In genomic region chr3:81932141-81933101, GRCm38 (mm10) we compare ENCODE assay signal across 8 mouse cellular contexts. TPM values are rescaled to one million over a fixed set of nuclear protein-coding genes. Genes with fewer than 3 reads are reported as not detected.
DNase-seq lines count a peak whose midpoint lies in the region; ATAC-seq and TF ChIP-seq lines count a peak whose summit lies in the region.

Gene Ctso, plus strand, starts transcription at chr3:81932601.

- WGBS in heart, embryonic 11.5 days (ENCODE audit: insufficient replicate concordance) = 15% methylated on average over 27 of the region's 27 CpGs
- WGBS in kidney, embryonic 15.5 days = 13% methylated on average over 27 of the region's 27 CpGs
- WGBS in limb, embryonic 15.5 days = 11% methylated on average over 27 of the region's 27 CpGs
- 9% methylated on average over 27 of the region's 27 CpGs for WGBS in midbrain, postnatal 0 days

- H3K4me2 ChIP-seq in heart, embryonic 11.5 days = peak within 1 kb of the TSS; percentile 57
- peak within 1 kb of the TSS; percentile 59 for H3K4me2 ChIP-seq in kidney, embryonic 15.5 days
- peak within 1 kb of the TSS; percentile 39 for H3K4me2 ChIP-seq in limb, embryonic 15.5 days
- peak within 1 kb of the TSS; percentile 58 for H3K4me2 ChIP-seq in midbrain, postnatal 0 days (ENCODE audit: low read depth, low read length, poor library complexity, severe bottlenecking)

- H3K27me3 ChIP-seq in C2C12 (ENCODE audit: control insufficient read depth, insufficient read depth, insufficient read length) = no peaks in the 10 kb centered on the region
- H3K27me3 ChIP-seq in erythroblast, embryonic 14.5 days (ENCODE audit: control insufficient read depth) = no peaks in the 10 kb centered on the region
- no peaks in the 10 kb centered on the region for H3K27me3 ChIP-seq in heart, embryonic 11.5 days (ENCODE audit: control insufficient read depth, insufficient read depth, low read length)
- H3K27me3 ChIP-seq in kidney, embryonic 15.5 days = no peaks in the 10 kb centered on the region
- H3K27me3 ChIP-seq in limb, embryonic 15.5 days = no peaks in the 10 kb centered on the region
- no peaks in the 10 kb centered on the region for H3K27me3 ChIP-seq in midbrain, postnatal 0 days (ENCODE audit: insufficient read depth, low read length)

- H3K79me2 ChIP-seq in C2C12 (ENCODE audit: control insufficient read depth, insufficient read depth) = no peaks in the 10 kb centered on the region

- peak within 1 kb of the TSS; percentile 95 for H3K9ac ChIP-seq in heart, embryonic 11.5 days (ENCODE audit: low read depth, low read length)
- H3K9ac ChIP-seq in kidney, embryonic 15.5 days = peak within 1 kb of the TSS; percentile 82
- peak within 1 kb of the TSS; percentile 81 for H3K9ac ChIP-seq in limb, embryonic 15.5 days
- peak within 1 kb of the TSS; percentile 62 for H3K9ac ChIP-seq in midbrain, postnatal 0 days (replicated peaks; ENCODE audit: low read length, poor library complexity, severe bottlenecking)

- H3K79me3 ChIP-seq in C2C12 (ENCODE audit: low read depth) = no peaks in the 10 kb centered on the region

- H3K9me3 ChIP-seq in erythroblast, embryonic 14.5 days (ENCODE audit: control insufficient read depth, low read length) = no peaks in the 10 kb centered on the region
- no peaks in the 10 kb centered on the region for H3K9me3 ChIP-seq in heart, embryonic 11.5 days (replicated peaks; ENCODE audit: control insufficient read depth, low read length)
- H3K9me3 ChIP-seq in kidney, embryonic 15.5 days (replicated peaks) = no peaks in the 10 kb centered on the region
- no peaks in the 10 kb centered on the region for H3K9me3 ChIP-seq in limb, embryonic 15.5 days
- H3K9me3 ChIP-seq in midbrain, postnatal 0 days (ENCODE audit: low read length) = no peaks in the 10 kb centered on the region

- peak within 1 kb of the TSS; percentile 47 for H3K4me3 ChIP-seq in C2C12 (ENCODE audit: insufficient read depth, poor library complexity, severe bottlenecking)
- H3K4me3 ChIP-seq in erythroblast, embryonic 14.5 days (replicated peaks) = peak within 1 kb of the TSS; percentile 93
- peak within 1 kb of the TSS; percentile 82 for H3K4me3 ChIP-seq in heart, embryonic 11.5 days (ENCODE audit: low read depth, low read length)
- peak within 1 kb of the TSS; percentile 83 for H3K4me3 ChIP-seq in kidney, embryonic 15.5 days (replicated peaks)
- H3K4me3 ChIP-seq in limb, embryonic 15.5 days = peak within 1 kb of the TSS; percentile 84
- H3K4me3 ChIP-seq in midbrain, postnatal 0 days (ENCODE audit: low read depth, low read length) = peak within 1 kb of the TSS; percentile 47

- ATAC-seq in heart, embryonic 11.5 days (replicated peaks; ENCODE audit: insufficient number of reproducible peaks, low FRiP score, low TSS enrichment) = peak; percentile 79
- ATAC-seq in kidney, embryonic 15.5 days (replicated peaks; ENCODE audit: low FRiP score) = peak; percentile 96
- no peak for ATAC-seq in limb, embryonic 15.5 days (ENCODE audit: insufficient number of reproducible peaks, low FRiP score, low TSS enrichment, low read depth)
- ATAC-seq in midbrain, postnatal 0 days (ENCODE audit: low FRiP score) = peak; percentile 85

- peaks cover 7% of the 10 kb centered on the region for H3K4me1 ChIP-seq in erythroblast, embryonic 14.5 days (ENCODE audit: control insufficient read depth)
- no peaks in the 10 kb centered on the region for H3K4me1 ChIP-seq in heart, embryonic 11.5 days (ENCODE audit: control insufficient read depth, insufficient read depth, low read length)
- 0 out of 2 replicates have a peak, but pooled peaks cover 3% of the 10 kb centered on the region for H3K4me1 ChIP-seq in kidney, embryonic 15.5 days
- H3K4me1 ChIP-seq in limb, embryonic 15.5 days = 0 out of 2 replicates have a peak, but pooled peaks cover 6% of the 10 kb centered on the region
- no peaks in the 10 kb centered on the region for H3K4me1 ChIP-seq in midbrain, postnatal 0 days (ENCODE audit: insufficient read depth, low read length)

- H3K36me3 ChIP-seq in C2C12 (ENCODE audit: control insufficient read depth, insufficient read depth) = no peaks in the 10 kb centered on the region
- H3K36me3 ChIP-seq in erythroblast, embryonic 14.5 days (ENCODE audit: control insufficient read depth) = no peaks in the 10 kb centered on the region
- H3K36me3 ChIP-seq in heart, embryonic 11.5 days (ENCODE audit: control insufficient read depth, insufficient read depth, low read length) = no peaks in the 10 kb centered on the region
- H3K36me3 ChIP-seq in kidney, embryonic 15.5 days = no peaks in the 10 kb centered on the region
- H3K36me3 ChIP-seq in limb, embryonic 15.5 days = no peaks in the 10 kb centered on the region
- no peaks in the 10 kb centered on the region for H3K36me3 ChIP-seq in midbrain, postnatal 0 days (ENCODE audit: insufficient read depth, low read length)

- TF ChIP-seq CTCF in C2C12 (IDR thresholded peaks at IDR 0.05; ENCODE audit: control insufficient read depth, insufficient read depth, insufficient read length) = no peak
- peak; percentile 84 for TF ChIP-seq CTCF in brain, embryonic 14.5 days (IDR thresholded peaks at IDR 0.05; ENCODE audit: borderline replicate concordance, extremely low read depth, insufficient read depth, insufficient read length)
- peak; percentile 86 for TF ChIP-seq CTCF in midbrain, postnatal 0 days (IDR thresholded peaks at IDR 0.05)

- peak; percentile 90 for DNase-seq in brain, embryonic 14.5 days (ENCODE audit: low read depth)
- peak; percentile 90 for DNase-seq in midbrain, postnatal 0 days (ENCODE audit: low spot score)
- DNase-seq in spleen, postnatal 10 days (ENCODE audit: low spot score in 2 of 2) = peak; percentile 80 to 90

- peak within 1 kb of the TSS; percentile 75 for H3ac ChIP-seq in C2C12 (ENCODE audit: control insufficient read depth, insufficient read length, low read depth)

- H3K27ac ChIP-seq in heart, embryonic 11.5 days (ENCODE audit: low read depth, low read length) = peak within 1 kb of the TSS; percentile 84
- H3K27ac ChIP-seq in kidney, embryonic 15.5 days = peak within 1 kb of the TSS; percentile 92
- H3K27ac ChIP-seq in limb, embryonic 15.5 days = peak within 1 kb of the TSS; percentile 86
- H3K27ac ChIP-seq in midbrain, postnatal 0 days (ENCODE audit: low read depth, low read length) = peak within 1 kb of the TSS; percentile 69

- TF ChIP-seq POLR2A in brain, embryonic 14.5 days (IDR thresholded peaks at IDR 0.05; ENCODE audit: borderline replicate concordance, extremely low read depth, insufficient read depth, insufficient read length, poor library complexity, severe bottlenecking) = no peak

TF ChIP-seq in C2C12, 6 proteins besides CTCF, POLR2A, EP300 and RAD21:
- TF ChIP-seq CEBPB (IDR thresholded peaks at IDR 0.05; ENCODE audit: low read depth) = no peak
- no peak for TF ChIP-seq USF1 (IDR thresholded peaks at IDR 0.05; ENCODE audit: low read depth)
- TF ChIP-seq MYOD1 (IDR thresholded peaks at IDR 0.05; ENCODE audit: control insufficient read depth, insufficient read length, low read depth) = no peak
- TF ChIP-seq FOSL1 (IDR thresholded peaks at IDR 0.05; ENCODE audit: insufficient read depth, low read length, poor library complexity, severe bottlenecking) = no peak
- no peak for TF ChIP-seq MAX (IDR thresholded peaks at IDR 0.05)
- TF ChIP-seq MYOG (IDR thresholded peaks at IDR 0.05; ENCODE audit: control insufficient read depth, extremely low read depth, insufficient read length) = no peak

RNA-seq across cellular contexts. Expression of gene Ctso, which starts in this region (rescaled TPM):
- 0.83 TPM for polyA plus RNA-seq in C2C12 (2012; fragmentation: generic; extraction: Trizol)
- 4.1 and 4.4 TPM in 2 replicates for polyA plus RNA-seq in brain, embryonic 14.5 days (2012; rRNA removed)
- polyA plus RNA-seq in erythroblast, embryonic 14.5 days (2012) = 0.14 and 0.47 TPM in 2 replicates
- polyA plus RNA-seq in heart, embryonic 11.5 days (2014; fragmentation: Nextera tagmentation; extraction: Ambion mirVana) = 17.0 and 17.2 TPM in 2 replicates
- 13.8 and 14.2 TPM in 2 replicates for polyA plus RNA-seq in kidney, embryonic 15.5 days (2015; fragmentation: Nextera tagmentation; extraction: Ambion mirVana)
- polyA plus RNA-seq in limb, embryonic 15.5 days (2015; fragmentation: Nextera tagmentation; extraction: Ambion mirVana) = 12.1 and 13.8 TPM in 2 replicates
- total RNA-seq in midbrain, postnatal 0 days (2014; rRNA removed) = 8.6 and 8.8 TPM in 2 replicates
- polyA plus RNA-seq in midbrain, postnatal 0 days (2015; fragmentation: Nextera tagmentation; extraction: Ambion mirVana) = 11.2 and 12.0 TPM in 2 replicates
